Mouse (Mus musculus) hindbrain, embryonic 13.5 days (tissue): ENCODE data around the gene Rhbdl1. TPM values are rescaled to one million over a fixed set of nuclear protein-coding genes. Genes with fewer than 3 reads are reported as not detected.

Experiments used
- ATAC-seq: fragments of 200-750 bp; cut with Nextera tagmentation; 2 replicates; pipeline ENCODE4 v1.8.0; 2017; ENCODE audit warnings: moderate TSS enrichment; ENCODE audit not compliant: low FRiP score
- H3K27ac ChIP-seq: fragments of 300-500 bp; sonication (generic); 2 replicates; pipeline ENCODE4 v1.5.1; 2015; ENCODE audit warnings: inconsistent platforms, mild to moderate bottlenecking, moderate library complexity
- H3K27me3 ChIP-seq: fragments of 300-500 bp; sonication (generic); 2 replicates; pipeline ENCODE4 v1.6.1; 2015; ENCODE audit warnings: mild to moderate bottlenecking, inconsistent platforms
- H3K36me3 ChIP-seq: fragments of 300-500 bp; sonication (generic); 2 replicates; pipeline ENCODE4 v1.6.1; 2015; ENCODE audit warnings: mild to moderate bottlenecking, inconsistent platforms
- H3K4me1 ChIP-seq: fragments of 300-500 bp; sonication (generic); replicated peaks from 2 replicates; pipeline ENCODE4 v1.6.1; 2015; ENCODE audit warnings: inconsistent platforms
- H3K4me2 ChIP-seq: fragments of 300-500 bp; sonication (generic); 2 replicates; pipeline ENCODE4 v1.6.1; 2015; ENCODE audit warnings: inconsistent platforms, mild to moderate bottlenecking, moderate library complexity
- H3K4me3 ChIP-seq: fragments of 300-500 bp; sonication (generic); 2 replicates; pipeline ENCODE4 v1.5.1; 2015; ENCODE audit warnings: mild to moderate bottlenecking, inconsistent platforms
- H3K9ac ChIP-seq: fragments of 300-500 bp; sonication (generic); 2 replicates; pipeline ENCODE4 v1.6.1; 2015; ENCODE audit warnings: mild to moderate bottlenecking, inconsistent platforms
- H3K9me3 ChIP-seq: fragments of 300-500 bp; sonication (generic); 2 replicates; pipeline ENCODE4 v1.6.1; 2016; ENCODE audit warnings: inconsistent platforms
- WGBS: fragments of 180-500 bp; shearing (Covaris S2); methylation state at CpG from one replicate; pipeline ENCODE4 v1.1.7; 2015; 5-methylcytosine and 5-hydroxymethylcytosine counted together
- polyA plus RNA-seq: library from polyadenylated mRNA; unstranded; fragments of >200 nt; fragmentation: Nextera tagmentation; extraction: Ambion mirVana; gene quantifications from 2 replicates; pipeline ENCODE4 v1.2.1, GENCODE M21; 2015

Rhbdl1 gene
- polyA plus RNA-seq, 1 experiment from 2014 or later: 25.5 TPM

- Histone ChIP-seq H3K4me2 (peak within 1 kb of the TSS; percentile 98), H3K4me3 (peak within 1 kb of the TSS; percentile 66), H3K9me3 (no peaks in the 10 kb centered on the region), H3K27me3 (peaks cover 3% of the 10 kb centered on the region), H3K4me1 (peaks cover 18% of the 10 kb centered on the region), H3K27ac (peak within 1 kb of the TSS; percentile 49), H3K9ac (peak within 1 kb of the TSS; percentile 86), H3K36me3 (no peaks in the 10 kb centered on the region)
- WGBS: 0% methylated on average over 24 of the region's 24 CpGs
- ATAC-seq: peak; percentile 83
Observed at GRCm38 (mm10) chr17:25868601-25869191, 31.6 kb upstream of the Rhbdl1 start, which contains the start of gene Mcrip2. TSS of gene Mcrip2 (minus strand) at chr17:25868764.

- peaks cover 3% of the 10 kb centered on the region for H3K27me3 ChIP-seq
Observed at GRCm38 (mm10) chr17:25867836-25868600, 30.9 kb upstream of the Rhbdl1 start.

GRCm38 (mm10) chr17:25867509-25867835, 30.4 kb upstream of the Rhbdl1 start:
- H3K9ac ChIP-seq: peak overlapping the region; percentile 86
- H3K9me3 ChIP-seq: no peaks in the 10 kb centered on the region
- peaks cover 17% of the 10 kb centered on the region for H3K4me1 ChIP-seq
- no peak for ATAC-seq
- peak overlapping the region; percentile 98 for H3K4me2 ChIP-seq
- 22% methylated on average over 7 of the region's 7 CpGs for WGBS
- H3K4me3 ChIP-seq: peak overlapping the region; percentile 66
- H3K27ac ChIP-seq: no peak overlapping the region
- peaks cover 3% of the 10 kb centered on the region for H3K27me3 ChIP-seq
- H3K36me3 ChIP-seq: no peaks in the 10 kb centered on the region

More at GRCm38 (mm10) chr17:25867836-25868600, 30.9 kb upstream of the Rhbdl1 start:
- 2% methylated on average over 42 of the region's 42 CpGs for WGBS
- Histone ChIP-seq H3K9me3 (no peaks in the 10 kb centered on the region), H3K4me2 (peak overlapping the region; percentile 98), H3K36me3 (no peaks in the 10 kb centered on the region), H3K4me1 (peaks cover 17% of the 10 kb centered on the region), H3K4me3 (peak overlapping the region; percentile 66), H3K9ac (peak overlapping the region; percentile 86), H3K27ac (peak overlapping the region; percentile 49; the same call in 1 of the 2 replicates)
- peak; percentile 43 for ATAC-seq

- Histone ChIP-seq H3K4me2 (no peak overlapping the region), H3K4me3 (no peak overlapping the region), H3K36me3 (no peaks in the 10 kb centered on the region), H3K9ac (no peak overlapping the region), H3K9me3 (no peaks in the 10 kb centered on the region), H3K4me1 (peaks cover 25% of the 10 kb centered on the region), H3K27me3 (peaks cover 3% of the 10 kb centered on the region), H3K27ac (no peak overlapping the region)
- ATAC-seq: no peak
- WGBS: 98% methylated on average over 3 of the region's 3 CpGs
Observed at GRCm38 (mm10) chr17:25866172-25866571, 29.1 kb upstream of the Rhbdl1 start.

GRCm38 (mm10) chr17:25865288-25865687, 28.2 kb upstream of the Rhbdl1 start:
- 96% methylated on average over 11 of the region's 11 CpGs for WGBS
- Histone ChIP-seq H3K36me3 (no peaks in the 10 kb centered on the region), H3K4me3 (no peak overlapping the region), H3K27ac (no peak overlapping the region), H3K9ac (peak overlapping the region; percentile 19; the same call in 1 of the 2 replicates), H3K27me3 (peaks cover 3% of the 10 kb centered on the region), H3K4me2 (no peak overlapping the region), H3K4me1 (peaks cover 34% of the 10 kb centered on the region), H3K9me3 (no peaks in the 10 kb centered on the region)
- ATAC-seq: no peak

- WGBS: 93% methylated on average over 14 of the region's 14 CpGs
- no peak for ATAC-seq
- H3K4me1 ChIP-seq: peaks cover 38% of the 10 kb centered on the region
Observed at GRCm38 (mm10) chr17:25864311-25864710, 27.2 kb upstream of the Rhbdl1 start.

GRCm38 (mm10) chr17:25863681-25864080, 26.6 kb upstream of the Rhbdl1 start:
- WGBS: 87% methylated on average over 6 of the region's 6 CpGs
- Histone ChIP-seq H3K36me3 (no peaks in the 10 kb centered on the region), H3K9me3 (no peaks in the 10 kb centered on the region), H3K4me1 (peaks cover 33% of the 10 kb centered on the region), H3K27ac (no peak overlapping the region), H3K4me2 (no peak overlapping the region), H3K9ac (no peak overlapping the region), H3K27me3 (peaks cover 3% of the 10 kb centered on the region), H3K4me3 (no peak overlapping the region)
- no peak for ATAC-seq

More at GRCm38 (mm10) chr17:25864311-25864710, 27.2 kb upstream of the Rhbdl1 start:
- Histone ChIP-seq H3K27me3 (peaks cover 3% of the 10 kb centered on the region), H3K9me3 (no peaks in the 10 kb centered on the region), H3K27ac (no peak overlapping the region), H3K4me3 (no peak overlapping the region), H3K9ac (no peak overlapping the region), H3K4me2 (no peak overlapping the region), H3K36me3 (no peaks in the 10 kb centered on the region)

GRCm38 (mm10) chr17:25861704-25862612, 24.9 kb upstream of the Rhbdl1 start:
- peaks cover 26% of the 10 kb centered on the region for H3K4me1 ChIP-seq
- H3K9ac ChIP-seq: peak overlapping the region; percentile 85
- no peaks in the 10 kb centered on the region for H3K9me3 ChIP-seq
- peak overlapping the region; percentile 82 for H3K4me2 ChIP-seq
- ATAC-seq: peak; percentile 46; the same call in 1 of the 2 replicates
- peak overlapping the region; percentile 91 for H3K27ac ChIP-seq
- no peaks in the 10 kb centered on the region for H3K36me3 ChIP-seq
- H3K4me3 ChIP-seq: peak overlapping the region; percentile 69
- WGBS: 15% methylated on average over 6 of the region's 6 CpGs
- H3K27me3 ChIP-seq: no peaks in the 10 kb centered on the region; the same call in 1 of the 2 replicates

GRCm38 (mm10) chr17:25860832-25861703, 24.0 kb upstream of the Rhbdl1 start, which contains the start of gene Wdr90:
TSS of gene Wdr90 (minus strand) at chr17:25861501.
- H3K27ac ChIP-seq: peak within 1 kb of the TSS; percentile 91
- H3K27me3 ChIP-seq: no peaks in the 10 kb centered on the region
- no peaks in the 10 kb centered on the region for H3K9me3 ChIP-seq
- peak within 1 kb of the TSS; percentile 69 for H3K4me3 ChIP-seq
- H3K4me1 ChIP-seq: peaks cover 26% of the 10 kb centered on the region
- no peaks in the 10 kb centered on the region for H3K36me3 ChIP-seq
- peak; percentile 92 for ATAC-seq
- peak within 1 kb of the TSS; percentile 82 for H3K4me2 ChIP-seq
- peak within 1 kb of the TSS; percentile 85 for H3K9ac ChIP-seq
- 4% methylated on average over 65 of the region's 65 CpGs for WGBS

- Histone ChIP-seq H3K4me2 (peak overlapping the region; percentile 82), H3K4me1 (peaks cover 26% of the 10 kb centered on the region), H3K27ac (no peak overlapping the region), H3K36me3 (peaks cover 1% of the 10 kb centered on the region; the same call in 1 of the 2 replicates), H3K9ac (peak overlapping the region; percentile 85), H3K4me3 (peak overlapping the region; percentile 69), H3K9me3 (no peaks in the 10 kb centered on the region), H3K27me3 (no peaks in the 10 kb centered on the region)
- ATAC-seq: no peak
- WGBS: 94% methylated on average over 6 of the region's 6 CpGs
Observed at GRCm38 (mm10) chr17:25860229-25860628, 23.1 kb upstream of the Rhbdl1 start.

- ATAC-seq: peak; percentile 91
- Histone ChIP-seq H3K9ac (peak within 1 kb of the TSS; percentile 88), H3K27ac (peak within 1 kb of the TSS; percentile 79), H3K36me3 (peaks cover 61% of the 10 kb centered on the region), H3K4me3 (peak within 1 kb of the TSS; percentile 90), H3K27me3 (no peaks in the 10 kb centered on the region), H3K4me1 (peaks cover 18% of the 10 kb centered on the region), H3K9me3 (no peaks in the 10 kb centered on the region), H3K4me2 (peak within 1 kb of the TSS; percentile 96)
- 1% methylated on average over 21 of the region's 21 CpGs for WGBS
Observed at GRCm38 (mm10) chr17:25844396-25844901, 7.4 kb upstream of the Rhbdl1 start, which contains the start of gene Rhot2. TSS of gene Rhot2 (minus strand) at chr17:25844851.
